Mouse (Mus musculus) retina, adult 2 months (tissue): ENCODE results near the gene Ncln.

Experiments
- DNase-seq: peaks from one replicate; pipeline ENCODE4 v3.0.0-alpha.2; 2012; ENCODE audit warnings: low read depth, low spot score

The Ncln gene

DNA sequence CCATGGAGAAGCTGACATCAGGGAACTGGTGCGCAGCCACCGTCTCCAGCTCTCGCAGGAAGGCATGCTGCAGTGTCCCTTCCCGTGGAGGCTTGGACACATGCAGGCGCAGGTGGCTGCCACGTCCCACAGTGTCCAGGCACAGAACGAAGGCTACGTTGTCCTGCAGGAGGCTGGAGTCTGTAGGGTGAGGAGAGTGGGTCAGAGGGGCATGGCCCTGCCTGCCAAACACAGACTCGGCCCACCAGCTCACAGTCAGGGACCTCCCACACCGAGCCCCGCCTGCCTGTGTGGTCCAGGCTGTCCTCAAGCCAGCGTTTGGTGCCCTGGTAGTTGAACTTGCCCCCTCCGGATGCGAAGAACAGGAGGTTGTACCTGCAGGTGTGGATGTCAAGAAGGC is 6.3 kb downstream of the Ncln start:
- no peak for DNase-seq

DNA sequence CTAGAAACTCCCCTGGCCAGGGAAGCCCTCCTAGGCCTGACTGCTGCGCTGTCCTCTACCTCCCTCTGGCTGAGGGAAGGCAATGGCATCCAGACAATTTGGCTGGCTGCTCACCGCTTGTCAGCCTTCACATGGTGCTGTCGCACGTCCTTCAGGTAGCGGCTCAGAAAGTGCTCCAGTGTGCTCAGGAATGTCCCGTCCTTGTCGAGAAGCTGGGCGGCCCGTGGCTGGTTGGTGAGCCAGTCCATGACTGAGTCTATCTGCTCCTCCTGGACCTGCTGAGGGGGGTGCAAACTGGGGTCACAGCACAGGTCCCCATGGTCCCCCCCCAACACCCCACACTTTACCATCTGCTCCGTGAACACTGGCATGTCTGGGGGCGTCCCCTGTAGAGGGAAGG is 8.1 kb downstream of the Ncln start:
- no peak for DNase-seq

DNA sequence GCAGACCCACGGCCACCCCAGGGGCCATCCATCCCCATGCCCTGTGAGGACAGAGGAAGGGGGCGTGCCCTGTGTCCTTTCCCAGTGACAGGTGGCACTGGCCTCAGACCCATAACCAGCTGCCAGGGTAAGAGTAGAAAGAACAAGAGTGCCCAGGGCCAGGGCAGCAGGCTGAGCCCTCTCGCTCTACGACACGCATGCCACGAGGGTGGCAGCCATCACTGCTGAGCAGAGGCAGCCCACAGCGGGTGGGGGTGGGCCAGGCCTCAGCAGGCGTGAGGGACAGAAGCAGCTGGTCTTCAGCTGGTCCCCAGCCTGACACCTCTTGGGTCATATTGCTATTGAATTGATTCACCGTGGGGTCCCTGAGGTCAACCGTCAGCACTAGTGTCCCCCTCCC is 9.7 kb downstream of the Ncln start:
- DNase-seq: no peak

DNA sequence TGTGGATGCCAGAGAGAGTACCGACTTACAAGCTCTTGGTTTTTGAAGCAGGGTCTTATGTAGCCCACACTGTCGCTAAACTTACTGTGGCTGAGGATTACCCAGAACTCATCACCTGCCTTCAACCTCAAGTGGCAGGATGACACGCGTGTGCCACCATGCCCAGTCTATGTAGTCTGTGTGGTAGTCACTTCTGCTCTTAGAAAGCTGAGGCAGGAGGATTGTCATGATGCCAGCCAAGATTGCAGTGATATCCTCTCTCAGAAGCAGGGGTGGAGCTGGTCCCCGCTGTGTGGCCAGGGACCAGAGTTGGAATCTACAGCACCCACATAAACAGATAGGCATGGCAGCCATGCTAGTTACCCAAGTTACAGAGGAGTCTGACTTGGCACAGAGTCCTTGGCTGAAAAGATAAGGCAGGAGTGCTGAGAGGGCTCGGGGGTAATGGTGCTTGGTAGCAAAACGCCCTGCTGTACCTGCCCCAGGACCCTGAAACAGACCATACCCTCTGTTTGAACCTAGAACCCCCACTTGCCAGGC is 10.6 kb downstream of the Ncln start:
- DNase-seq: no peak

DNA sequence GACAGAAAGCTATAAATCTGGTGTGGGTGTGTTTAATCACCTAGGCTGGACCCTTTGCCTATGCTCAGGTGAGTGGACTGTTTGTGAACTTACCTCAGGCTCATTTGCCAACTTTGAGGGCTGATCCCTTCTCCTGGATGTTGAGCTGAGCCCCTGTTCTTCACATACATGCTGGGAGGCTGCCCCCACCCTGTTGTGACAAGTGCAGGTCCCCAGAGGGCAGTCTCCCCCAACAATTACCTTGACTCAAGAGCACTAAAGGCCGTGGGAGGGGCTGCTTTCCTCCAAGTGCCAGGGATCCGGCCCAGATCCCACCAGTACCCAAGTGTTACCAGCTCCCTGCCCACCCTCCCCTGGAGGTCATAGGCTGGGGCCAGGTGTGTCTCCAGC is 11.1 kb downstream of the Ncln start:
- DNase-seq: no peak

DNA sequence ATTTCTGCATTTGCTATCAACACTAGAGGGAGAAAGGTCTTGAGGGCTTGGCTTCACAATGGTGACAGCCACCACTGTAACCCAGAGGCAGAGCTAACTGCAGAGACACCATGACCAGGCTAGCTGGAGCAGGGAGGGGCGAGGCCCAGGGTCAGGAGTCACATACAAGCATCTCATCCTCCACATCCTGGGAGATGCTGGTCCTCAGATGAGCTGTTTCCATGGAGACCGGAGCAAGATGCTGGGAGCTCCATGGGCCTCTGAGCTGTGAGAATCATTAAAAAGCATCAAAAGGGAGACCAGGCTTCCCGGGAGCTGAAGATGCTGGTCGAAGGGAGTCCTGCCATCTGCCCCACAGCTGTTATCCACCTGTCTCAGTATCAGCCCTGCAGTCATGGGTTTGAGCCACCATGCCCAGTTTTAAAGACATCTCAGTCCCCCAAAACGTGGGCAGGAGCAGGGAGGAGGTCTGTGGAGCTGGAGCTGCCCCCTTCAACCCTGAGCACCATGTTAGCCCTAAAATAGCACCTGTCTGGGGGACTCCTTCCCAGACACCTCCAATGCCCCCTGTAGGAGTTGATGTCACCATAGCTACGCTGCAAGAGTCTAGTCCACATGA is 11.6 kb downstream of the Ncln start:
- no peak for DNase-seq

DNA sequence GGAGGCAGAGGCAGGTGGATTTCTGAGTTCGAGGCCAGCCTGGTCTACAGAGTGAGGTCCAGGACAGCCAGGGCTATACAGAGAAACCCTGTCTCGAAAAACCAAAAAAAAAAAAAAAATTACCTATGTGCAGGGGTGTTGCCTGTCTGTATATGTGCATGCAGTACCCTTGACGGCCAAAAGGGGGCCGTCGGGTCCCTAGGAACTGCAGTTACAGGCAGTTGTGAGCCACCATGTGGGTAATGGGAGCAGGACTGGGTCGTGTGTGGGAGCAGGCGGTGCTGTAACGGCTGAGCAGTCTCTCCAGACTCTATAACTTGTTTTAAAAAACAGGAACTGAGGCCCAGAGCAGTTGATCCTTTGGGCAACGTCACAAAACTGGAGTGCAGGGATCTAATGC is 12.2 kb downstream of the Ncln start:
- no peak for DNase-seq

DNA sequence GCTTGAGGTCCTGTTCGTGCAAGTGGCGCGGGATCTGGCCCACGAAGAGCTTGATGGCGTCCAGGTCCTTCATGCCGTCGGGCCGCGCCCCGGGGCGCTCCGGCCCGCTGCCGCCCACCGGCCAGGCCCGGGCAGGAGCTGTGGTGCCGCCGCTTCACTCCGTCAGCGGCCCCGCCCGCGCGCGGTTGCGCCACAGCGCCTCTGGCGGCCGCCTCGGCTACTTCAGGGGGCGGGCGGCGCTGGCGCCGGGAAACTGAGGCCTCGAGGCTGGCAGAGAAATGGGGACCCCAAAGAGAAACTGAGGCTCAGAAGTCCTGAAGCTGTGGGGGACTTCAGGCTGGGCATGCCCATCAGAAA is 13.7 kb downstream of the Ncln start, which contains the start of gene Celf5:
Gene Celf5, minus strand, starts transcription at position 177 of the 357 bp plus-strand sequence.
- peak; percentile 30 for DNase-seq

DNA sequence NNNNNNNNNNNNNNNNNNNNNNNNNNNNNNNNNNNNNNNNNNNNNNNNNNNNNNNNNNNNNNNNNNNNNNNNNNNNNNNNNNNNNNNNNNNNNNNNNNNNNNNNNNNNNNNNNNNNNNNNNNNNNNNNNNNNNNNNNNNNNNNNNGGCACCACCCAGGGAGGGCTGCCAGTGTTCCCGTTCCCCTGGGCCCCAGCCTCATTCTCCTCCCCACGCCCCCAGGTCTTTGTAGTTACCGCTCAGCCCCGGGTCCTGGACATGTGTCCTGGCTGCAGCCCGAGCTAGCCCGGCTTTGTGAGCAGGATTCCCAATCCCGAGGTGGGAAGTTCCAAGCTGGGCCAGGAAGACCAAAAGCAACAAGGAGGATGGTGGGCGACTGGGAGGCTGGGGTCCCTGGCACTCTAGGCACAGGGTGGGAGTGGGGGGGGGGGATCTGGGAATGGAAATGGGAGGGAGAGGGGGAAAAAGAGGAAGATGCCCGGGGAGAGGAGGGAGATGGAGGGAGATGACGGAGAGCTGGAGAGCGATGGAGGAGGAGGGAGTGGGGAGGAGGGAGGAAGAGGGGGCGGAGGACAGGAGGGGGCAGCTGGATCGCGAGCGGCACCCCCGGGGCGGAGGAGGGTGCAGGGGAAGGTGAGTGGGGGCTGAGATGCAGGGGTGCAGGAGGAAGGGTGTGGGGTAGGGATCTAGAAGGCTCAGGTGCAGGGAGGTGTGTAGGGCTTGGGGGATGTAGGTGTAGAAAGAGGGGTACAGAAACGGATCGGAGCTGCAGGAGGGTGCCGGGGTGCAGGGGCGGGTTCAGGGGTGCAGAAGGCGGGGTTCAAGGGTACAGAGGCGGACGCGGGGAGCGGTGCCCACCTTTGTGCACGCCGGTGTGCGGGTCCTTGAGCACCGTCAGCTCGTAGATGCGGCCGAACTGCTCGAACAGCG is 14.3 kb downstream of the Ncln start:
- no peak for DNase-seq

DNA sequence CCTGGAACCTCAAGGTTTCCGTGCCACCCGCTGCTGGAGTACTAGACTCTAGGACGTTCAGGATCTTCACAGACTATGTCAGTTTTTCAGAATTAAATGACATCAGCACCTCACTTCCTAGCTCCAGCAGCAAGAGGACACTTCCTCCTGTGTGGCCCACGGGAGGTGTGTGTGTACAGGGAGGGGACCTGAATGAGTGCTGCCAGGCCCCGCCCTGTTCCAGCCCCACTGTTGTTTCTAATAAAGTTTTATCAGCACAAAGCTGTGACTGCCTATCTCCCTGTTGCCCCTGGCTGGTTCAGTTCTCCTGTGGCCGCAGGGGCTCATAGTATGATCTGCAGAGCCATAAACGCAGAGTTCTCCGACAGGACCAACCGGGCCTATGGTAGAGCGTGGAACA is 21.7 kb downstream of the Ncln start:
- no peak for DNase-seq

DNA sequence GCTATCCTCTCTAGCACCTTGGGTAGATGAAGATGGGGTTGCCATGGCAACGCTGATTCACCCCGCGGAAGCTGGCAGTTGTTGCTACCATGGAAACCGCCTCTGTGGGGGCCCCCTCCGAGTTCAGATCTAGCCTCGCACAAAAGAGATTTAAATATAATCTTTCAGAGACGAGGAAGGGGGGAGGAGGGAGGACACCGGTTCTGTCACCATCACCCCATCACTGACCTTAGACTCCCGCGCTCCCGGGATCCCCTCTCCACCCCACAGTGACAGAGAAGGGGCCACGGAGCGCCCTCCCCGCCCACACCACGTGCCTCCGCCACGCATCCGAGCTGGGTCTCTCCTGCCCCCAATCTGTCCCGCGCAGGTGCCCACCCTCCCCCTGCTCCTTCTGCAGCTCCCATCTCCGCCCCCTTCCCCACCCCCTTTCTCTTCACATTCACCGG is 23.2 kb downstream of the Ncln start:
- peak; percentile 38 for DNase-seq

DNA sequence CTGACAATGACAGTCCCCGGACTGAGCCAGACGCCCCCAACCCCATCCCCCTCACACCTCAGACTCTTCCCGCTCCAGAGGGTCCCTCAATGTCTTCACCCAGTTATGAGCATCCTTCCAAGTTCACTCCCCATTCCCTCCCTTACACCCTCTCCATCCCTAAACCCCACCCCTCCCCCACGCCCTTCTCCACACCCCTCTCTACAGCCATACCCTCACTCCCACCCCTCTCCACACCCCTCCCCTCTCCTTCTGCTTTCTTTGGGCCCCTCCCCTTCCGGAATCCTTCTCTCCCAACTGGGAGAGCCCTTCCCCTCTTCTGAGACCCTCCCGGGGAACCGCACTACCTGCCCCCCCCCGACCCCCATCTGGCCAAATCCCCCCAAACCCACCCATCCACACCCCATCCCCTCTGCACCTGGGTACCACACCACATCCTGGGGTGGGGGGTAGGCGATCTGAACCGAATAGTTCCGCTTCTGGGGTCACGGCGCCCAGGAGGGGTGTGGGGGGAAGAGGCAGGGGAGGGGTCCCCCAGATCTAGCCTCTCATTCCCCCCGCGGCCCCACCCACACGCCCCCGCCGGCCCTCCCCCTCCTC is 23.7 kb downstream of the Ncln start:
- no peak for DNase-seq

DNA sequence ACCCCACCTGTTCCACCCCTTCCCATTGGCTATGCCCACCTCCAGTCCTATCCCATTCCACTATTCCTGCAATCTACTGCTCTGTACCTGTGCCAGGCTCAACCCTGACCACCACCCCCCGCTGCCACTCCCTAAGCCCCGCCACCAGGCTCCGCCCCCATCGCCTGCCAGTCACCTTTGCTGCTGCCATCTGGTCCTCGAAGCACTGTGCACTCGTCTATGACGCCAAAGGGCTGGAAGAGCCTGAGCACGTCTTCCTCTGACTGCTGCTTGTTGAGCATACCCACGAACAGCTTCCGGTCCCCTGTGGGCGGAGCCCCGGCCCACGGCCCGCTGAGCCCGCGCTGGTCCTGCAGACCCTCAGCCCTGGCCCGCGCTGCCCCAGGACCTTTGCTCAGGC is 25.7 kb downstream of the Ncln start:
- no peak for DNase-seq

DNA sequence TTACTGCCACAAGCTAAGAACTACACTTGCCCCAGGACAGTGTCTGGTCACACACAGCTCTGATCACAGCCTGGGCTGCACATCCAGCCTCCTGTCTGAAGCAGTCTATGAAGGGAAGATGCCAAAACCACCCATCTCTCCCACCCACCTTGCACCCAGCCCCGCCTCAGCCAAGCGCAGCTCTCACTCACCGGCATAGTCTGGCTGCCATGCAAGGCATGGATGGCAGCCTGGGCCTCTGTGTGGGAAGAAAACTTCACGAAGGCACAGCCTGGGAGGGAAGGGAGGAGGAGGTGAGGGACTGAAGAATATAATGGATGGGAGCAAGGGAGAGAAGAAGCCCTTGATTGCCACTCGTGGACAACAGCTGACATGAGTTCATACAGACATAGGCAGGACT is 26.9 kb downstream of the Ncln start:
- no peak for DNase-seq

DNA sequence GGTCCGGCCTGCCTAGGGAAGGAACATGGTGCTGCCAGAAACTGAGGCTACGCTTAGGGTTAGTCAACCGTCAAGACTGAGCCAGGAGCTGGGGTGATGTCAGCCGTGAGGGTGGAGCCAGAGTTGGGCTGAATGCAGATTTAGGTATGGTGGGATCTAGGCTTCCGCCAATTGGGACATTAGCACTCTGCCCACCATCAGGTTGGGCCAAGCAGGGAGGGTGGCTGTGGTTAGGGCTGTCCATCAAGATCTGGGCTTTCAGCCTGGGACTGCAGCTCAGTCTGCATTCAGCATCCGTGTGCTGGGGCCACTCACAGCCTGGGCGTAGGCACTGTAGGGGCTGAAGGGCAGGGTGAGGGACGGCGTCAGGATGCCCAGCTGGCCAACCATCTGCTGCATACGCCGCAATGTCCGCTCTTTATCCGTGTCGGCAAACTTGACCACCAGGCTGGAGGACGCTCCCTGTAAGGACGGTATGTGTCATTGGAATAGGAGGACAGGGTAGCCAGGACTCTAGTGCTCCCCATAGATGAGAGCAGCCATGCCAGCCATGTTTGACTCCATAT is 28.4 kb downstream of the Ncln start:
- DNase-seq: no peak

DNA sequence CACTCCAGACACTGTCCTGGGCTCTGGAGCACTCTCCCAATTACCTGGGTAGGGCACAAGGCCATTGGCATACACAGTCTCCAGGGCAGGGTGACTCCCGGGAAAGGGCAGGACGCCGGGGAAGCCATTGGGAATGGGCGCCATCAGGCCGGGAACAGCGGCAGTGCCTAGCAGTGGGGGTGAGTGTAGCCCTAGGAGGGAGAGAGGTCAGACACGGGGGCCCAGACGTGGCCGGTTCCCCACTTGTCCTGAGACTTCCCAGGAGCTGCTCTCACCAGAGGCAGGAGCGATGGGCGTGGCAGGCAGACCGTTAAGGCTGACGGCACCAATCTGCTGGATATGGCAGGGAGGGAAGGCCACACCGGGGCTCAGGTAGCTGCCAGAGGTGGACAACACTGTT is 29.3 kb downstream of the Ncln start:
- DNase-seq: no peak

DNA sequence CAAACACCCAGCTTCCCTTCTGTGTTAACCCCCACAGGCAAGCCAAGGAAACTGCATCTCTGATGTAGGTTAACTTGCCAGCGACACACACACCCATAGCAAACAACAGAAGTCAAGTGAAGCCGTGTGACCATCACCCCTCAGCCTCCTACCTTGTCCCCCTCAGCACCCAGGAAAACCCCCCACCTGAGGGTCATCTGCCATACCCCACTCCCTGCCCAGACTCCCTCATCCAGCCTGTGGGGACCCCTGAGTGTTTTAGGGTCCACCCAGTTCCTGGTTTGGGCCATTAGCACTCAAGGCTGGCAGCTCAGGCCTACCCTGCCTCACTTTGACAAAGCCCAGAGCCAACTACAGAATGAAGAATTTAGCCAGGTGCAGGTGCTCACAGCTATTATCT is 30.1 kb downstream of the Ncln start:
- no peak for DNase-seq

DNA sequence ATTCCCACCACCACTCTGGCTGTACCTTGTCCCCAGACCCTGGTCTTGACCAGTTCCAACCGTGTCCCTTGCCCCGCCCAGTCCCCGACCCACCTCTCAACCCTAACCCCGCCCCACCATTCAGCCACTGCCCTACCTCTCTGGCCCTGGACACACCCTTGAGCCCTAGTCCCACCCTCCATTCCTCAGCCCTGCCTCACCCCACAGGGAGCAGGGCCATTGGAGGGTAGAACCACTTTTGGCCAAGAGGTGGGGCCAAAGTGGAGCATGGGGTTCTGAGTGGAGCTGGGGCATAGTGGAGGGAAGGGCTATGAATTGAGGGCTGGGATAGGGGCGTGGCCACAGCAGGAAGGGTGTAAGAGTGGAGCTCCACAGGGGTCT is 30.9 kb downstream of the Ncln start:
- DNase-seq: no peak

DNA sequence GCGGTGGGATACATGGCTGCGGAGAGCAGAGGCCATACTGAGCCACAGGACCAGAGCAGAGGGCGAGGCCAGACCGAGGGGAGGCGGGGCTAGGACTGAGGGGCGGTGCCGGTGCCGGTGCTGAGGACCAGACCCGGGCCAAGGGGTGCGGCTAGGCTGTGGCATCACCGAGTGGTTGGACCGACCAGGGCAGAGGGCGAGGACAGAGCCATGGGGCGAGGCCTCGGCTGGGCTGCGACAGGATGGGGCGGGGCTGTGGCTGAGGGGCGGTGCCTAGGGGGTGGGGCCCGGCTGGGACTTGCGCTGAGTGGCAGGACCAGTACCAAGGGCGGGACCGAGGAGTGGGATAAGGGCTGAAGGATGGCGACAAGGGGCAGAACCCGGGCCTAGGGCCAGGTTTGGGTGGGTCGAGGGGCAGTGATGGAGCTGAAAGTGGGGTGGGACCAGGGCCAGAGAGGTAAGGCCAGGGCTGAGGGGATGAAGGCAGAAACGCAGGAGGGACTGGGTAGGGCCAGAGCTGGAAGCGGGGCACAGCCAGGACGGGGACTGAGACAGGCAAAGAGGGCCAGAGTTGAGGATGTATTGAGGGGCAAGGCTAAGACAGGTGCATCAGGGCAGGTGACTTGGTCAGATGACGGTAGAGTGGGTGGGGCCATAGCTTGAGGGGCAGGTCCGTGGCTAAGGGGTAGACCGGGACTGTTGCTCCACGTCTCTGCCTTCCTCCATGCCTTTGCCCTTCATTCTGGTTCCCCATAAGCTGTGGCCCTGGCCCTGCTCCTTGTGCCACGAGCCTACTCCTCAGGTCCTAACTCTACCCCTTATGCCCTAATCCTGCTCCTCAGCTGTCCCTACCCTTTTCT is 31.6 kb downstream of the Ncln start:
- no peak for DNase-seq

DNA sequence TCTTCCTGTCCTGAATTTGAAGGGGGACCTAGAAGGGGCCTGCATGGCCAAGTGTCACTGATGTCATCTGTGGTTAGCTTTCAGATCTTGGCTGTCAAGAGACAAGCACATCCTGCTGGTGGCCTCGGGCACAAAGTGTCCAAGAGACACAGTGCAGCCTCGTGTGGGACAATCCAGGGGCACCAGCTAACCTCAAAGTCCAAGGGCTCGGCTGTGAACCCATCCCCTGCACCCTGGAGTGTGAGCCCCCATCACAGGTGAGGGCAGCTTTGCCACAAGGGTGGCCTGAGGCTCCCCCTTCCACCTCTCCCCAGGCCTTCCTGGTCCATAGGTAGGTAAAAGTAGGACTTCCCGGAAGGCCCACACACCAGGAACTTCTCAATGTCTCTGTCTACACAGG is 32.7 kb downstream of the Ncln start:
- DNase-seq: no peak

DNA sequence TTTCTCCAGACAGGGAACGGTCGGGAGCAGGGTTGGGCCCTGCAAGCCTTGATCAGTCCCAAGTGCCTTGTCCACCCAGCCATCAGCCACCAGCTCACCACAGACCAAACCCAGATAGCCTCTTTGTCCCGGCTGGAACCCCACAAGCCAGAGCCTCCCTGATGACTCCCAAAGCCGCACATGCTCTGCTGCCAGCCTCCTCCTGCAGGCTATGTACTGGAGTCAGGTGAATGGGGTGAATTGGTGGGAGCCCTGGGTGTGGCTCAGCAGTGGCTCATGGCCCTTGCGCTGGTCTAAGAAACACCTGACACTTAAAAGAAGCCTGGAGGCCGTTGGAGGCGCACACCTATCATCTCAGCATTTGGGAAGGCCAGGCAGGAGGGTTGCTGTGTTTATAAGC is 33.3 kb downstream of the Ncln start:
- no peak for DNase-seq
